Mouse (Mus musculus) mouse trophoblast stem cell (cell line): Measurements from ENCODE around the gene Orc2.

Experiments
- in situ Hi-C, 2 experiments: fragments of 300-500 bp; cut with MseI, MboI; formaldehyde crosslinking; loops; 2 replicates in 1 of 2; 3 replicates in 1 of 2; pipeline ENCODE4 v1.15.1; 2025

Gene Orc2

GRCm38 (mm10) chr1:58423371-58424248 is 81.3 kb downstream of the Orc2 start, which contains the start of gene Clk1:
Gene Clk1, minus strand, starts transcription at chr1:58424066.
- in situ Hi-C loops = no loop called here

- in situ Hi-C loops = no loop called here
Observed at GRCm38 (mm10) chr1:58422879-58423278, 82.0 kb downstream of the Orc2 start.

GRCm38 (mm10) chr1:58420961-58421360 is 83.9 kb downstream of the Orc2 start:
- in situ Hi-C loops = no loop called here

- in situ Hi-C loops = no loop called here
Observed at GRCm38 (mm10) chr1:58420032-58420431, 84.9 kb downstream of the Orc2 start.

DNA sequence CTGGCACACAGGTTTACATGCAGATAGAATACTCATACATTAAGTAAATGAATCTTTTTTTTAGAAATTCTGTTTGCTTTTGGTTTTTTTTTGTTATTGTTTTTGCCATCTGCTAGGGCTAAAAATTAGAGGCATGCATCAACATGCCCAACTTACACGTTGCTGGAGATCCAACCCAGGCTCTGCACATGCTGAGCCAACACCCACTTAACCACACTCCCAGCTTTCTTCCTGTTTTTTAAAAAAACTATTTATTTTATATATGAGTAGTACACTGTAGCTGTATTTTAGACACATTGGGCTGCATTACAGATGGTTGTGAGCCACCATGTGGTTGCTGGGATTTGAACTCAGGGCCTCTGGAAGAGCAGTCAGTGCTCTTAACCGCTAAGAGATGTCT is 88.9 kb downstream of the Orc2 start:
- in situ Hi-C loops = no loop called here

GRCm38 (mm10) chr1:58415442-58415841 is 89.5 kb downstream of the Orc2 start:
- in situ Hi-C loops = no loop called here
